Mouse (Mus musculus): ENCODE measurements around the gene Gpr179. TPM values are rescaled to one million over a fixed set of nuclear protein-coding genes. Genes with fewer than 3 reads are reported as not detected.

Gene Gpr179
- total RNA-seq (2018; cell fraction: chromatin; rRNA removed): under 1 TPM in 21 of 26 experiments, not detected in 5; 0.04 to 0.35 (median 0.11) TPM
- total RNA-seq (2018; cell fraction: cytosol; rRNA removed): under 1 TPM in 21 of 26 experiments, not detected in 5; under 0.01 to 0.07 (median 0.03) TPM
- total RNA-seq (2018; cell fraction: nucleus; rRNA removed): under 1 TPM in 16 of 26 experiments, not detected in 10; 0.05 to 0.17 (median 0.10) TPM
- polyA plus RNA-seq (2018): 0.01 TPM in 1 of 3 replicates, not detected in the others

DNA sequence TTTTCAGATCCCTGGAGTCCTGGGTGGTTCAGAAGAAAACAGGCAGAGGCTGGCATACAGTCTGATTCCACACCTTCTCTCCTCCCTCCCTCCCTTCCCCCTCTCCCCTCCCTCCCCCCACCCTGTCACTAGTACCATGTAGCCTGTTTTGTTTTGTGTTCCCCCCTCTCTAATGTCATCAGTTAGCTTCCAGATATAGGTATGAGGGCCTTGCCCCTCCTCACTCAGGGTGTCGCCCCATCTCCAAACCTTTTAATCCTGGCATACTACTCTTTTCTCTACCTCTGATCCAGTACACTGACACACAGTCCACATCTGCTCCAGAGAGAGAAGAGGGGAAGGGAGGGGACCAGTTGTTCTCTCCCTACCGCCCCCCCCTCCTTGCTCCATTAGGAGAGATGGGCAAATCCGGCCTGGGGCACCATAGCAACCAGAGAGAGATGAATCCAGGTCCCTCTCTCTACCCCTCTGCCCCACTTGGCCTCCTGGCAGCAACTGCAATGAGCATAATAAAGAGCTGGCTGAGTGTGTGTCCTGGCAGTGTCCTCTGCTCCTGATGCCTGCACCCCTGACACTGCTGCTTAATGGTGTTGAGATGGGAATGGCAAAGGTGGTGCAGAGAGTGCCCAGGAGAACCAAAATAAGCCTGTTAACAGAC, at the start of gene Gpr179:
TSS of gene Gpr179 (minus strand) at position 51 of the 658 bp plus-strand sequence.
- WGBS (ENCODE audit: missing documents): 90% methylated on average over 2 of the region's 3 CpGs
- Histone ChIP-seq H3K4me3 (ENCODE audit: inconsistent target) (no peak within 1 kb of the TSS), H3K27ac (no peak within 1 kb of the TSS), H3K36me3 (ENCODE audit: inconsistent target) (no peaks in the 10 kb centered on the region), H3K79me2 (ENCODE audit: inconsistent target) (no peaks in the 10 kb centered on the region)

DNA sequence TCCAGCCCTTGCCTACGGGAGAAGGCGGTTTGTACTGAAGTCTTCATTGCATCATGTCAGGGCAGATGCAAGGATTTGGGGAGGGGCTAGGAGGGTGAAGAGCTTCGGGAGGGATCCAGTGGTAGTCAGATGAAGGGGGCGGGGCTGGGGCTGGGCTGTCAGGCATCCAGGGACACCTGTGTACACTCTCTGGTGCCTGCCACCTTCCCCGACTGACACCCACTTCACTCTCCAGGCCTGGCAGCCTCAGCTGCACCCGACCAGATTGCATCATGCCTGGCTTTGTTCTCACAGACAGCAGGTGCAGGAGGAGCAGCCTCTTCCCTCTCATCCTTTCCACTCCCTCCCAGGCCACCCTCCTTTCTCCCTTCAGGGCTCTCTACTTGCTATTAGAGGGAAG, 49.2 kb upstream of the Gpr179 start:
- WGBS (ENCODE audit: missing documents): 22% methylated on average over 4 of the region's 6 CpGs
- no peak overlapping the region for H3K4me3 ChIP-seq (ENCODE audit: inconsistent target)
- H3K27ac ChIP-seq: no peak overlapping the region
- no peaks in the 10 kb centered on the region for H3K36me3 ChIP-seq (ENCODE audit: inconsistent target)
- no peaks in the 10 kb centered on the region for H3K79me2 ChIP-seq (ENCODE audit: inconsistent target)

DNA sequence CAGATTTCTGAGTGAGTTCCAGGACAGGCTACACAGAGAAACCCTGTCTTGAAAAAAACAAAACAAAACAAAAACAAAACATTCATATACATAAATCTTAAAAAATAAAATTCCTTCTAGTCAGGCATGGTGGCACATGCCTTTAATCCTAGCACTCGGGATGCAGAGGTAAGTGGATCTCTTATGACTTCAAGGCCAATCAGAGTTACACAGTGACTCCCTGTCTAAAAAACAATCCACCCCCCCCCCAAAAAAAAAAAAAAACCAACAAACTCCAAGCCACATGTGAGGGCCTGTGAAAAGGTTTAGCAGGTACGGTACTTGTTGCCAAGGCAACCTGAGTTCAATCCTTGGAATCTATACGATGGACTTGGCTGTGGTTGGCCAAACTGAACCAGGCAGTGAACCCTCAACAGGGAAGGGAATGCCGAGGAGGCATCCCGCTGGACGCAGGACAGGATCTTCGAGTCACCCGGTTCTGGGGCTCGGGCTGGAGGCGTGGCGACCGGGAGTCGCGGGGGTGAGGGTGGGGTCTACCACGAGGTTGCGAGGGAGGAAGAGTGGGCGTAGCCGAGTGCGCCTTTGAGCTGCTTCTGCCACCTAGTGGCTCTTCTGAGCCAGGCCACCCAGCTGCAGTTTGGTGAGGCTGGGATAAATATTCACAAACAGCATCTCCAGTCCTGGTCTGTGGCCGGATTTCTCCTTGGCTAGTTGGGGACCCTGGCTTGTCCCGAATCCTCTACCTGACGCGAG, 48.3 kb upstream of the Gpr179 start:
- no peak overlapping the region for H3K27ac ChIP-seq
- no peak overlapping the region for H3K4me3 ChIP-seq (ENCODE audit: inconsistent target)

DNA sequence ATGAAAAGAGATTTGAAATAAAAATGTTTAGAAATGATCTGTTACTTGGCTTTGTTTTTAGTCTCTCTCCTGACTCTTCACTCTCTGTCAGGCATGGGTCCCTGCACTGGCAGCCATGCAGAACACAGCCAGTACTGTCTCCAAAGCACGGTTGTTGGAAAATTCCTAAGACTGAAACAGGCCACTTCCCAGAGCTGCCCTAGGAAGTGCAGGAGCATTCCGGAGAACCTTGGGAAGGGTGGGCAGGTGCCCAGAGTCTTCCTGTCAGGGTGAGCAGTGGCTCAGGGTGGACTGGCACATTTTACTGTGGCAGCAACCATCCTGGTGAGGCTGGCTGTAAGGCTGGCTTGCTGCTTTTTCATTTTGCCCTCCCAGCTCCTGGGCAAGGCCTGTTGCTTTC, 46.6 kb upstream of the Gpr179 start:
- Histone ChIP-seq H3K4me3 (ENCODE audit: inconsistent target) (no peak overlapping the region), H3K27ac (no peak overlapping the region), H3K79me2 (ENCODE audit: inconsistent target) (no peaks in the 10 kb centered on the region), H3K36me3 (ENCODE audit: inconsistent target) (no peaks in the 10 kb centered on the region)
- 96% methylated on average over 2 of the region's 2 CpGs for WGBS (ENCODE audit: missing documents)

More for the DNA sequence above, 48.3 kb upstream of the Gpr179 start:
- H3K79me2 ChIP-seq (ENCODE audit: inconsistent target): no peaks in the 10 kb centered on the region
- WGBS (ENCODE audit: missing documents): 6% methylated on average over 22 of the region's 23 CpGs
- H3K36me3 ChIP-seq (ENCODE audit: inconsistent target): no peaks in the 10 kb centered on the region

DNA sequence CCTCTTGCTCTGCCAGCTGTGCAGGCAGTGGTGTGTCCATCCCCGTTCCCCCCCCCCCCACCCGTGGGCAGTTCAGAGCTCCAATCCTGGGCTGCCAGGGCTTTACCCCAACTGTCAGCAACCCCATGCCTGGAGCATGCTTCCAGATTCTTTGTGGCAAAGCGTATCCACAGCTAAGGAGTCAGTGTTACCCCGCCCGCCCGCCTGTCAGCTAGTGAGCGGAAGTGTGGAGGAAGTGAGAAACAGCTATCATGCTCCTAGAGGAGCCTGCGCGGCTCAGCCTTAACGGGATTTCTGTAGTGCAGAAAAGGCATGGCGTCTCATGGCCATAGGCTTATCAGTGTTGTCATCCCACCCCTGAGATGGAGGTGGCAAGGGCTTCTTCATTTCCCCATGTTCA, 42.3 kb upstream of the Gpr179 start:
- Histone ChIP-seq H3K36me3 (ENCODE audit: inconsistent target) (peaks cover 40% of the 10 kb centered on the region), H3K4me3 (ENCODE audit: inconsistent target) (no peak overlapping the region), H3K79me2 (ENCODE audit: inconsistent target) (no peaks in the 10 kb centered on the region), H3K27ac (no peak overlapping the region)
- 24% methylated on average over 11 of the region's 11 CpGs for WGBS (ENCODE audit: missing documents)

GRCm38 (mm10) chr11:97393658-97394057, 41.8 kb upstream of the Gpr179 start:
- peaks cover 45% of the 10 kb centered on the region for H3K36me3 ChIP-seq (ENCODE audit: inconsistent target)
- H3K27ac ChIP-seq: no peak overlapping the region
- 73% methylated on average over 11 of the region's 11 CpGs for WGBS (ENCODE audit: missing documents)
- no peaks in the 10 kb centered on the region for H3K79me2 ChIP-seq (ENCODE audit: inconsistent target)
- no peak overlapping the region for H3K4me3 ChIP-seq (ENCODE audit: inconsistent target)

- Histone ChIP-seq H3K79me2 (ENCODE audit: inconsistent target) (no peaks in the 10 kb centered on the region), H3K4me3 (ENCODE audit: inconsistent target) (no peak overlapping the region), H3K27ac (no peak overlapping the region), H3K36me3 (ENCODE audit: inconsistent target) (peaks cover 58% of the 10 kb centered on the region)
- WGBS (ENCODE audit: missing documents): 95% methylated on average over 8 of the region's 8 CpGs
These were observed 37.2 kb upstream of the Gpr179 start for GRCm38 (mm10) chr11:97389127-97389526.

GRCm38 (mm10) chr11:97387811-97388210, 35.9 kb upstream of the Gpr179 start:
- no peak overlapping the region for H3K4me3 ChIP-seq (ENCODE audit: inconsistent target)
- peaks cover 65% of the 10 kb centered on the region for H3K36me3 ChIP-seq (ENCODE audit: inconsistent target)
- H3K79me2 ChIP-seq (ENCODE audit: inconsistent target): no peaks in the 10 kb centered on the region
- 96% methylated on average over 2 of the region's 2 CpGs for WGBS (ENCODE audit: missing documents)
- H3K27ac ChIP-seq: no peak overlapping the region

- Histone ChIP-seq H3K36me3 (ENCODE audit: inconsistent target) (peaks cover 33% of the 10 kb centered on the region), H3K4me3 (ENCODE audit: inconsistent target) (no peak overlapping the region), H3K27ac (no peak overlapping the region), H3K79me2 (ENCODE audit: inconsistent target) (no peaks in the 10 kb centered on the region)
- WGBS (ENCODE audit: missing documents): 93% methylated on average over 2 of the region's 2 CpGs
These were observed 31.9 kb upstream of the Gpr179 start for GRCm38 (mm10) chr11:97383764-97384163.

DNA sequence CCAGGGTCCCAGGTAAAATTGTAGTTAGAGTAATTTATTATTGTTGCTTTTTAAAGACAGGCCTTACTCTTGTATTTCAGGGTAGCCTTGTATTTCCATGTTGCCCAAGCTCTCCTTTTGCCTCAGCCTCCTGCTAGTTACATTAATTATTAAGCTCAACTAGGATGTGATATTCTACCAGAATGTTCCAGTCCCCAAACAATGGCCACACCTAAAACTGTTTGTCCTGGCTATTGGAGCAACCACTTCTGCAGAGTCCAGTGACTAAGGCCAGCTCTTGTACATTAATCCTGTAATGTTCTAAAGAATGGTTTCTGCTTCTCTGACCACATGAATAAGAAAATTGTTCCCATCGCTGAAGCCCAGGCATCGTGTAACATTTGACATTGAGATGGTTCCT, 31.1 kb upstream of the Gpr179 start:
- Histone ChIP-seq H3K27ac (no peak overlapping the region), H3K4me3 (ENCODE audit: inconsistent target) (no peak overlapping the region), H3K79me2 (ENCODE audit: inconsistent target) (no peaks in the 10 kb centered on the region), H3K36me3 (ENCODE audit: inconsistent target) (peaks cover 36% of the 10 kb centered on the region)
- 95% methylated on average over 2 of the region's 2 CpGs for WGBS (ENCODE audit: missing documents)

DNA sequence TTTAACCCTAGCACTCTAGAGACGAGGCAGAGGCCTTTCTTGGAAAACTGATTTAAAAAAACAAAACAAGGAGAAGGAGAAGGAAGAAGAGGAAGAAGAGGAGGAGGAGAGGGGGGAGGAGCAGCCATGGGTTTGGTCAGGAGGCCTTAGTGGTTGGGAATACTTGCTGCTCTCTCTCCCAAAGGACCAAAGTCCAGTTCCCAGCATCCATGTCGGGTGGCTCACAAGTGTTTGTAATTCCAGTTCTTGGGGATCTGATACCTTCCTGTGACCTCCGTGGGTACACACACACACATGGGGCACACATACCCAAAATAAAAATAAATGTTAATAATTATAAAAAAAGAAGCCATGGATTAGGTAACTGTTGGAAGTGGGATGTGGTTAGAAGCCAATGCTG, 28.2 kb upstream of the Gpr179 start:
- no peak overlapping the region for H3K4me3 ChIP-seq (ENCODE audit: inconsistent target)
- H3K36me3 ChIP-seq (ENCODE audit: inconsistent target): peaks cover 52% of the 10 kb centered on the region
- no peak overlapping the region for H3K27ac ChIP-seq
- no peaks in the 10 kb centered on the region for H3K79me2 ChIP-seq (ENCODE audit: inconsistent target)
- WGBS (ENCODE audit: missing documents): 85% methylated on average over 3 of the region's 3 CpGs

GRCm38 (mm10) chr11:97373402-97373801, 21.5 kb upstream of the Gpr179 start:
- Histone ChIP-seq H3K4me3 (ENCODE audit: inconsistent target) (no peak overlapping the region), H3K79me2 (ENCODE audit: inconsistent target) (peaks cover 42% of the 10 kb centered on the region), H3K27ac (no peak overlapping the region), H3K36me3 (ENCODE audit: inconsistent target) (peaks cover 37% of the 10 kb centered on the region)
- 97% methylated on average over 2 of the region's 2 CpGs for WGBS (ENCODE audit: missing documents)

GRCm38 (mm10) chr11:97372159-97372864, 20.4 kb upstream of the Gpr179 start:
- WGBS (ENCODE audit: missing documents): 92% methylated on average over 6 of the region's 6 CpGs
- H3K79me2 ChIP-seq (ENCODE audit: inconsistent target): peaks cover 53% of the 10 kb centered on the region
- no peak overlapping the region for H3K27ac ChIP-seq
- no peak overlapping the region for H3K4me3 ChIP-seq (ENCODE audit: inconsistent target)
- H3K36me3 ChIP-seq (ENCODE audit: inconsistent target): peaks cover 26% of the 10 kb centered on the region

- H3K79me2 ChIP-seq (ENCODE audit: inconsistent target): peaks cover 71% of the 10 kb centered on the region
- no peak overlapping the region for H3K4me3 ChIP-seq (ENCODE audit: inconsistent target)
- H3K27ac ChIP-seq: no peak overlapping the region
- 87% methylated on average over 7 of the region's 7 CpGs for WGBS (ENCODE audit: missing documents)
- peaks cover 12% of the 10 kb centered on the region for H3K36me3 ChIP-seq (ENCODE audit: inconsistent target)
These were observed 18.6 kb upstream of the Gpr179 start for GRCm38 (mm10) chr11:97370329-97371091.

Data from macrophage (primary cell).